Mouse (Mus musculus) cerebellum, adult 9-11 months (tissue): Measurements from ENCODE around the gene Kctd8.

Experiments used
- DNase-seq: peaks from one replicate; pipeline ENCODE4 v3.0.0; 2022

The Kctd8 gene

DNA sequence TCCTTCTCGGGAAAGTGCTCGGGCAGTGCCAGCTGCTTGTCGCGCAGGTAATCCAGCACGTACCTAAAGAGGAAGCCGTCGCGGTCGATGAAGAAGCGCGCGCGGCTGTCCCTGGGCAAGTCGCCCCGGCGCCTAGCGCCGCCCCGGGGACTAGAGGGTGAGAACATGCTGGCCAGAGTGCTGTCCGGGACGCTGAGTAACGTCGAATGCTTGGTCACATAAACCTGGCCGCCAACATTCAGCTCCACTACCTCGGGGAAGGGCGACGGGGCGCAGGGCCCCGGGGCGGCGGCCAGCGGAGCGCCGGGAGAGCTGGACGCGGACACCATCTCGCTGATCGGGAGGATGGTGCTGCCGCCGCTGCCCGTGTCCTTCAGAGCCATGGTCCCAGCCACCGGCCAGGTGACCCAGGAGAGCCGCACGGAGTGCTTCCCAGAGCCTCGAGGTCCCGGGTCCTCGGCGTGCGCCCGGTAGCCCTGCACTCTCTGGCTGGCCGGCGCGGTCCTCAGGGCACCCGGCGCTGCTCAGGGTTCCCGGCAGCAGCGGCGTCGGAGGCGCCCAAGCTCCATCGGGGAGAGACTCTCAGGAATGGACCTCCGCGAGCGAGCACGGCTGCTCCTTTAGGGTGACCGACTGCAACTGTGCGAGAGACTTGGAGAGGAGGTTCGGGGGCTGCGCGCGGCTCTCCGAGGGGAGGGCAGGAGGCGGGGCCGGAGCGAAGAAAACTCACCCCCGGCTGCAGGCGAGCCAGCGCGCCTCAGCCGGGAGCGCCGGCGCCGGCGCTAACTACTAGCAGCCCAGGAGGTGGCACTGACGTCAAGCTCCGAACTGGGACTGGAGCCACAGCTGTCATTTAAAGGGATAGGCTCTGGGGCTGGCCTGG, at the start of gene Kctd8:
TSS of gene Kctd8 (minus strand) at position 761 of the 883 bp plus-strand sequence.
- DNase-seq = peak; percentile 89

DNA sequence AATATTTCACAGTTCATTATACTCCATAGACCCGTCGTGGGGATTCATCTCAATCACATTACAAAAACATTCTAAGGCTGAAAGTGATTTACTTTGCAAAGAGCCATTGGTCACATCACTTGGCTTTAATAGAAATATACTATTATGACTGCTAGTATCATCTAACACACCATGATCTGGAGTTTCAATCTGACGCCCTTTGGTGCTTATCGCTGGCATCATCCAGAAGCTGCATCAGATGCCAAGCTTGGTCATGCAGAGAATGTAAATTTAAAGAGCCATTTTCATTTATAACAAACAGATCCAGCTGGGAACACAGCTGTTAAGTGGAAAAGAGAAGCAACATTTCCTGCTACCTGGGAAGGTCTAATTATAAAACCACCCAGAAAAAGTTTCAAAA, 37.6 kb upstream of the Kctd8 start:
- no peak for DNase-seq

DNA sequence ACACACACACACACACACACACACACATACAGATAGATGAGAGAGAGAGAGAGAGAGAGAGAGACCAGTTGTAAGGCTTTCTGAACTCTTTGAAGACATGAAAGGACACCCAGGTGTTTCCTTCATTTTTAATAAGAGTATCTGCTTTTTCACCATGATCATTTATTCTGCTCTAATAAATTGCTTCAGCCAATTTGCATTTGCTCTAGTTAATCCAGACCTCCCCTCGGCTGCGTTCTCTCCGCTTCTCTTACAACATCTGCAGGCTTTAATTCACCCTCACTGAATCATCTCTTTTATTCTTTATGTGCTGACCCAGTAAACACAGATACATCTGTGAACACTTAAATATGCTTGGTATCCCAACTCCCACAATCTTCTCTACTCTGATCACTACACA, 9.1 kb upstream of the Kctd8 start:
- no peak for DNase-seq

DNA sequence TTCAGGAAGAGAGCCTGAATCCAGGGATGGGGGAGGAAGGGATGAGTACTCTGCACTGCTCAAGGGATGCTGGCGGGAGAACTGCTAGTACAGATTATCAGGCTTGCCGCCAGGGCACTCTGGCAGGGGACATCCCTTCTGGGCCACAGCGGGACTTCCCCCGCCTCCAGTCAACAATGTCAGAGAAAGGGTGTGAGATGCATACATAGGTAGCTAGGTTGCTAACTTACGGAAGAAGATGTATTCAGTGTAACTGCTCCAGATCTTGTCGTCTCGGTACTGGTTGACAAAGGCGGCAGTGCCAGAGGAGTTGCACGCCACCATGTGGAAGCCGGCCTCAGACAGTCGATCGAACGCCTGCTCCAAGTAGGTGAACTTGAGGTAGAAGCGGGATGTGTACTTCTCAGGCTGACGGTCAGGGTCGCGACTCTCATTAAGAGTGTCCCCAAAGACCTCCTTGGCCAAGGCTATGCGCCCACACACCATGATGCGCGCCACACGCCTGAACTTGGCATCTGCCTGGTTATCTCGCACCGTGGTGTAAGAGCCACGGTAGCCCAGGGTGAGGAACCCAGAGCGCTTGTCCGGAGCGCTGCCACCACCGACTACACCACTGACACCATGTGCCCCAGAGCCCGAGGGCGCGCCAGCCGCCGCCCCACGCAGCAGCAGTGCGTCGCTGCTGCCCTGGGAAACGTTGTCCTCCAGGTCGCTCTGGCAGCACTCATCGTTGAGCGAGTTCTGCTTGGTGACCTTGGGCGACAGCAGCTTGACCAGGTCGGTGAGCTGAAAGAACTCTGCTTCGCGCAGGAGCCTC, 1.2 kb downstream of the Kctd8 start:
- DNase-seq = peak; percentile 91

DNA sequence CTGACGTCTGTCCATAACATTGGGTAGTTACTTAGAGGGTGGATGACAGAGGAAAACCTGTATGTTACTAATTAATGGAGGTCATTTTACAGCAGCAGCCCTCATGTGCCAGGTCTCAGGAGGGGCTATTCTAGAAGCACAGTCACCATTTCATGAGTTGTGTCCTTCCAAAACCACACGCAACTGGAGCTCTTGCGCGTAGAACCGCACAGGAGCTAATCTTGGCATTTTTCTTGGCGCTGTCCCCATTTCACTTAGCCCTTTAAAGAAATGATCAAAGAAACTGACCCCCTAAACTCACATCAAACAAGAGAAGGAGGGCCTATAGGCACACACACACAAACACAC, 1.9 kb downstream of the Kctd8 start:
- DNase-seq = peak; percentile 59

DNA sequence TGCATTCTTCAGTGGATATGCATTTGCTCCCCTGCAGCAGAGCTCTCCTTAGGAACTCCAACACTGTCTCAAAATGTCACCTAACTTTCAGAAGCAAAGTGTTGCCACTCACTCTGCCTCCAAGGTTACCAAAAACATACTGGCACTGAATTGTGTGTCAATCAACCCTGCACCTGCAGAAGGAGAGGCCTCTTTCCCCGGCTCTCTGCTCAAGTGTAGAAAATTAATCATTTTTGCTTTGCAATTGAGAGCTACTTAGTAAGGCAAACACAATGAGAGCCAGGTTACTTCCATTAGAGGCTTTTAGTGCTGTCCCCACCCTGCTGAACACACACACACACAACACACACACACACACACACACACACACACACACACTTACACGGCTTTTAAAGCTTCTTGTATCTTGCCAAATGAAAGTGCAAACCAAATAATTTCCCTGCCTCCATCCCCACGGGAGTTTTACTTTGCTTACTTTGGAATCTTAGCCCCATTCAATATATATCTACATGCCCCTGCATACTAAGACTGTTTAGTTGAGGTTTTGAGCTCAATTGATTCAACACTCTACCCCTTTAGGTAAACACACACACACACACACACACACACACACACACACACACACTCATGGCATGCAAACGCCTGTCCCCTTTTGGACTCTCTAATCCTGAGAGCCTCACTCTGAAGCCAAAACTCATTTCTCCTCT, 2.4 kb downstream of the Kctd8 start:
- peak; percentile 22 for DNase-seq

DNA sequence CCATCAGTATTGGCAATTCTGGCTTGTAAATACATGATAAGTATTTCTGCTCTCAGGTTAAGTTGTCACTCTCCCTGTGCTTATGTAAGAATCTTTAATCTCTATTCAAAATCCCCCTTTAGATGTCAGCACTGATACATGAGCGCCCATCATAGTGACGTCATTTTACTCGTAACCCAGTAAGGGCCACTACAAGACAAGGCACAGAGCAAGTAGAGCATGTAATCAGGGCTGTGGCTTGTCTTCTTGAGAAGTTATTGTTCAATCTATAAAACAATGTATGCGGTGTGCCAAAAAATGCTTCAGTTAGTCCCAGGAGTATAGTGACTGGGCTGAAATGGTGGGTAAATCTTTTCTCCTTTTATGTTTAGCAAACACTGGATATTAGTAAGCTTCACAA, 13.9 kb downstream of the Kctd8 start:
- DNase-seq = no peak

DNA sequence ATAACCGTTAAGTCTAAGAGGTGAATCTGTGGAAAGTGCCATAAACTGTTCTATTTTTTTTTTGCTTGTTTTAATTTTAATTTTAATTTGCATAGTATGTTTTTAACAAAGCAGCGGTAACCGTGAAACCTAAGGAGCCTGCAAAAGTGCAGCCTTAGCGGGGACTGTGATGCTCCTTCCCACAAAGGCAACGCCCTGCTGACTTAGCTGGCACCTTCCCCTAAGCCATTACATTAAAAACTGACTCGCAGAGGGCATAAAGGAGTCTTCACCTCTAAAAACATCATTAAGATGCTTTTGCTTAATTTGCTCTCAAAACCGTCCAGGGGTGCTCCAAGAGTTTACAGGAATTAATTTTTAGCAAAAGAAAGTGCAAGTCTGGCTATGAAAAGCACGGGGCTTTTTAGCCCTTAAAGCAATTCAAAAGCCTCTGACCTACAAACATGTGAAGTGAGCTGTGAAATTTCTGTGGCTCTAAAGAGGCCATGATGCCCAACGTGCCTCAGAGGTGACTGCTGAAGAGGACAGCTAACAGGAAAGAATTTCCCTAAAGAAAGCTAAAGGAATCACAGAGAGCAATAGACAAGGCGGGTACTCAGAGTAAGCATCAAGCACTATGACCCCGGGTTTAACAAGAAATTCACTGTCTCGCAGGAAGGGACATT, 16.8 kb downstream of the Kctd8 start:
- DNase-seq = peak; percentile 55

DNA sequence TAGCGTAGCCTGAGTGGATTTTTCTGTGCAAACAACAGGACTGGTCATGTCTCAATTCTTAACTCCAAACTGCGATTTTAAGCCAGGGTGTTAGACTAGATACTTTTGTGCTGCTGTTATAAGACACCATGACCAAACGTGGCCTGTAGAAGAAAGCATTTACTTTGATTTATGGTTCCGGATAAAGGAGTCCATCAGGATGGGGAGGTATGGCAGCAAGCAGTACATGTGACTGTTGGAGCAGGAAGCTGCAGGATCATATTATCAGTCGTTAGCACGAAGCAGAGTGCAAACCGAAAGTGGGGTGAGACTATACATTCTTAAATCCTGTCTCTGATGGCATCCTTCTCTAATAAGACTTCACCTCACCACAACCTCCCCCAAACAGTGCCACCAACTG, 28.9 kb downstream of the Kctd8 start:
- no peak for DNase-seq

DNA sequence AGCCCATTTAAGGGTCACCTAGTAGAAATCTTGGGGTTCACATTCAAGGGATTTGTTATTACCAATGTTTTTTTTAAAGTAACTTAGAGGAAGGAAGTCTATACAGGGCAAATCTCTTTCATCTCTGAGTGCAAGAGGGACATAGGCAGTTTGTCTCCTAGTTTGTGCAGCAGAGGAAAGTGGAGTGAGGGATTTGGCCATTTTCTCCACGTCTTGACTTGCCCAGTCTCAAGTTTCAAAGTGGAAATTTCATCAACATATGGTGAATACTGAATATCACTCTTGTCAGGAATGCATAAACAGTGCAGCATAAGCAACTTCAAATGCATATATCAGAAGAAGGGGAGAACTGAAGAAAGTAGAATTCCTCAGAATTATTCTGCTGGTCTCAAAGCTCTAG, 39.8 kb downstream of the Kctd8 start:
- no peak for DNase-seq

DNA sequence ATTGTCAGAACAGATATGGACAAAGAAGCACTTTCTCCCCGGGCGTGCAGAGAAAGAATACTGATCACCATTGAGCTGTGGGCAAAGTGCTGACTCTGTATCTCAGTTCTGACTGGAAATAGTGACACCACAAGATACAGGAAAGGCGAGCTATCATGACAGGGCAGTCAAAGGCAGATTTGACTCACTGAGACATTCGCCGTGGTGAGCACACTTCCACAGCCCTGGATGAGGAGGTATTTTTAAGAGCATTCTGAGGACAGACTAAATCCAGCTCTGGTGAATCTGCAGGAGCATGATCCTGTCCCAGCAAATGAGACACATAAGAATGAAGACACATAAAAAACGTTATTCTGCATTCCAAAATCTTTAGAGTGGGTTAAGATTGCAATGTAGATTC, 49.1 kb downstream of the Kctd8 start:
- no peak for DNase-seq

DNA sequence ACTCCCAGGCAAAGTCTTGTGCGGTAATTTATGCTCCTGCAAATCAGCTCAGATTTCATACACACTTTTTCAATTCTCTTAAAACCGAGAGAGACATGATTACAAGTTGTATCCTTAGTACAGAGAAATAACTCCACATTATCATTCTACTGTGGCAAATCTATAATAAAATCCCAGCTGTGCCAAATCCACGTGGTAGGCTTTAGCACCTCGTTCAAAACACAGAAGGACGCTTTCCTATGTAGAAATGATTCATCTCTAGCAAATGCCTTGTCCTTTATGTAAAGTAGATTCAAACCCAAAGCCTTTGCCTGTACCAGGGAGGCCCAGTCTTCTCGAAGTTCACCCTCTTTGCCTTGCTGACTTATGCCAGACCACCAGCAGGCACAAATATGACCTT, 57.1 kb downstream of the Kctd8 start:
- no peak for DNase-seq

DNA sequence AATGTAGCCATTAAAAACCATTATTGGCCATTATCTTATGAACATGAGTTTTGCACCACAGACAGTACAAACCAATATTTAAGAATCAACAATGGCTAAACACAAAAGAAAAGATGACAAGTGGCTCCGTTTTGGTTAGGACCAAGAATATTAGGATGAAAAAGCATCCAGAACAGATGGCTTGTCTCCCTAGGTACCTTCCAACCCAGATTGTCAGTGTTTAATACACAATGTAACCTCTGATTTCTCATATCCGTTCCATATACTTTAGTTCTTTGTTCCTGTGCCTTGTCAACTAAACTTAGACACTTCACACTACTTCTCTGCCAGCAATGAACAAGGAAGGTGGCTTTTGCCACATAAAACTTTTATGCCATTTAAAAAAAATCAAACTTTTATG, 89.1 kb downstream of the Kctd8 start:
- peak; percentile 44 for DNase-seq

DNA sequence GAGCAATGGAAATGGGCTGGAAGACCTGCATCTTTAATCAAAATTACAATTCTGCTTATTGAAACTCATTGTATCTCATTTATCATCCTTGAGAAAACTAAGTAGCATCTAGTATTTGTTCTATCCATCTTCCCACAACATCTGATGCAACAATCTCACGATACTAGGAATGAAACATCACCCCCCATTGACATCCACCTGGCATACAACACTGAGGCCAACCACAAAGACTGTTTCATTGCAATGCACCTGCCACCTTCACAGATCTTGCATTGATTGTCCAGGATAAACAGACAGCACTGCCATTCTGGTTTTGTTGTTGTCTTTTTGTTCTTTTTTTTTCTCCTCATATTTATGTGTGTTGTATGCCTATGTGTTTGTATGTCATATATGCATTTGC, 99.5 kb downstream of the Kctd8 start:
- DNase-seq = peak; percentile 61

DNA sequence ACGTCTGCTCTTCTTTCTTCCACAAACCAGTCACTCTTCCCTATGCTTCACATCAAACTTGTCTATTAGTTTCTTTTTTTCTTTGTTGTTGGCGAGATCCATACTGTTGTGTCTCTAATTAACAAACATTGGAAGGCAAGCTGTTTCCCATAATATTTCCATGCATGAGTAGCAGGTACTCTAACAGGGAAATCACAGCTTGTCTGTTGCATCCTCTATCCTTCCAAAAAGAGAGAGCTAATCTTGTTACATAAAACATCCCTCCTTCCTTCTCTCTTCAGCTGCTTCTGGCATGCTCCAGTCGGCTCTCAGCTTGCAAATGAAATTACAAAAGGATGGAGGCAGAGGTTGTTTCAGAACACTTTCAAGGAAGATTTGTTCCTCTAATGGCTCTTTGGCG, 107.9 kb downstream of the Kctd8 start:
- DNase-seq = peak; percentile 28

DNA sequence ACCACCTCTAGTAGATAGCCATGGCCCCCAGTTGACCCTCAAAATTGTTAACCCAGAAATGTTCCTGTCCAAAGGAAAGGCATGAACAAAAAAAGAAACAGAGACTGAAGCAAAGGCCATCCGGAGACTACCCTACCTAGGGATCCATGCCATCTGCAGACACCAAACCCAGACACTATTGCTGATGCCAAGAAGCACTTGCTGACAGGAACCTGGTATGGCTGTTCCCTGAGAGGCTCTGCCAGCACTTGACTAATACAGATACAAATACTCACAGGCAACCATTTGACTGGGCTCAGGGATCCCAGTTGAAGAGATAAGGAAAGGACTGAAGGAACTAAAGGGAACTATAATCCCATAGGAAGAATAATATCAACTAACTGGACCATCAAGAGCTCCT, 109.8 kb downstream of the Kctd8 start:
- DNase-seq = peak; percentile 81

DNA sequence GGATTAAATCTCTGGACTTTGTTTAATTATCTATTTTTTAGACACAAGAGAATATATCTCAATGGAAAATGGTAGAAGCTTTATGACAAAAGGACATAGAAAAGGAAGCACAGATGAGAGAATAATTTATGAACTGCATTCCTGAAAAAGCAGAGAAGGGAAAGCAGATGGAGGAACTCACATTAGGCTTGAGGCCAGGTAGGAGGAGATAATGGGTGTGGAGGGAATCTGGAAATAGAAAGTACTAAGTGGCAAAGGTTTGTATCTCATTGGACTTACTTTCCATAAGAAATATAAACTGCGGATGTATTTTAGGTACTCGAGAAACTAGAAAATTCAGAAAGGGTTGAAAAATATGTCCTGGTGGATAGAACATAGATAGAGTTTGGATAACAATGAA, 114.3 kb downstream of the Kctd8 start:
- DNase-seq = peak; percentile 54

DNA sequence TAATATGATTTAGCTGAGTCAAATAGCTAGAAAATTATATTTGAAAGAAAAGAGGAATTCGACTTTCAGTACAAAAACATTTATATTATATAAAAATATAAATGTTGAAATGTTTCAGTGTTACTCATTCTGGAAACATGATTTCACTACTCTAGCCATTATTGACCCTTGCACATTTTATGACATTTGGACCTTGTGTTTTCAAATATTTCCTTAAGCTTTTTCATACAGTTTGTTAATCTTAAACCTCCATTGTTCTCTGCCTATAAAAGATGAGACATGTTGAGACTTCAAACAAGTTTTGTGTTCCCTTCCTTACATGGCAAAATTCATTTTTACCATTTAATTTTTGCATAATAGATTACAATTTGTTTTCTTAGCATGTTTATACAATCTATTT, 118.9 kb downstream of the Kctd8 start:
- no peak for DNase-seq

DNA sequence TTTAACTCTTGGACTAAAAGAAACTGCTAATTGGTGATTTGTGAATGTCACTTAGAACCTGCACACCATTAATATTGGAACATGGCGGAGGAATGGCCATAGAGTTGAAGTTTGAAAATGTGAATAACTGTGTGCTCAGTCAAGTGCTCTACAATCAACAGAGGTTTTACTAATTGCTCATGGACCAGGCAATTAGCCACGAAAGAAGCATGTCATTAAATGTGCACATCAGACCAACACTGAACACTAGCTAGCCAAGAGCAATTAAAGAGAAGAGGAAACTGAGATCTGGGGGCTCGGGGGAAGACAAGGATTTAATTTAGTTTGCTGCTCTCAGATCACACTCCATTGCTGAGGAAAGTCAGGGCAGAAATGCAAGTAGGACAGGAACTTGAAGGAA, 126.3 kb downstream of the Kctd8 start:
- no peak for DNase-seq

DNA sequence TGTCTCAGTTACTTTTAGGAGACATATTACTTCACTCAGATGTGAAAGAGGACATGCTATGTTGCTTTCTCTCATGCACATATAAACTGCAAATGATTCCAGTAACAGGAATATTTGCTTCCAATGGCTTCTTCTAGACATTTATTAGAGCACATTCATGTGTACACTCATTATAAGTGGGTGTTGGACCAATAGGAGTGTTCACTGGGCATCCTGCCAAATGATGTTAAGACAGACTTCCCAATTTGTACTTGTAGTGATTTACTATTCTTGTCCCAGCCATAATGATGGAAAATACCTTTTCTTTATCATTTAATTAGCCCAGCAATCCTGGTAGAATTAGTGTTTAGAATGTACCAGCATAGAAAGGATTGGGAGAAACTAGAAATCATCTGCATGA, 132.1 kb downstream of the Kctd8 start:
- no peak for DNase-seq

DNA sequence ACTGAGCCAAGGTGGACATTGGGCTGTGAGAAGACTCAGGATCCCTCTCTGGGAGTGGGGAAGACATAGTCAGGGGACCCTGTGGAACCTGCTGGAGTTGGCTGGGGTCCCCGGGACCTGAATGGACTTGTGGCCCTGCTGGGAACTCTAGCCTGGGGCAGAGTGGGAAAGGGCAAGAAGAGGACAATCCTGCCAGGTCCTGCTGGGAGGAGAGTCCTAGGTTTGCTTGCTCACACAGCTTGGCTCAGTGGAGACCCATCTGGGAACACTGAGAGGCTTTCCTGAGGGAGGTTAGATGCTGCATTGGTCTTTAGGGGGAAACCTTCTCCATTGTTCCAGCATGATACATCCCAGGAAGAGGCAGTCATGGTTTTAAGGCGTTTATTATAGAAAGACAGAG, 133.8 kb downstream of the Kctd8 start:
- DNase-seq = peak; percentile 52

DNA sequence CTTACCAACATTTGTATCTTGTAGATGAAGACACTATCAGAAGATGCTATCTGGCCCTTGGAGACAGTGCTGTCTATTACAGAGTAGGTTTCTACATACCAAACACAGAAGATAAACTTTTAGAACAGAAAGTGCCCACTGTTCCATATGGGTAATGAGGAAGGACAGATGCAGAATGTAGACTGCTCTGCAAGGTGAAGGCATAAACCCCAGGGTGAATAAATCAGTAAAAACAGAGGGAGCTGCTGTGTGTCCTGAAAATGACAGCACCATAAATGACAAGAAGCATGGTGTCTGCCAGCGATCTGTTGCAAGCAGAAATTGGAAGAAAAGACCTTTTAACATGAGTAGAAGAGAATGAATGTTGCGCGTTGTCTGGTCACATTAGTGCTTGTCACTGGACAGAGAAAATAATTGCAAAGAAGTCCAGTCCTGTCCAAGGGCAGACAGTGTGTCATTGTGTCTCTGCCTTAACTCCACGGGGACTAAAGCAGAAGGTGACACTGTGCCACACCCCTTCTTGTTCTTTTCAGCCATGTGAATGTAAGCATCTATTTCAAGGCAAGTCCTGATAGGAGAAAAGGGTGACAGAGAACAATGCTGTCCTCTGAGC, 181.5 kb downstream of the Kctd8 start:
- DNase-seq = no peak

DNA sequence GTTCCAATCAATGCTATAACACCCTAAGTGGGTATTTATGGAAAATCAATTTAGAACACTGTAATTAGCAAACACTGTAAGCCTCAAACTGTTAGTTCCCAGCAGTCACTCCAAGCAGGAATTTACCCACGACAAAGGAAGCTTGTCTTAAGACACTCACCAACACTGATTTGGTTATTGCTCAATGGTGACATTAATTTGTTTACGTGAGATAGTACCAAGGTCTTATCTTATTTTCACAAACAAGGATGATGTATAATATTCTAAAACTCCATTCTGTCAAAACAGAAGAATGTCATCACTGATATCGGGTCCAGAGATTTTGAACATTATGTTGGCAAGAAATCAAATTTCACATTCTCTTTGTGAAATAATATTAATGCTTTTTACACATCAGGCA, 185.0 kb downstream of the Kctd8 start:
- no peak for DNase-seq
